Mouse (Mus musculus) stomach, embryonic 16.5 days (tissue): Measurements from ENCODE around the gene Ppp1r3c. TPM values are rescaled to one million over a fixed set of nuclear protein-coding genes. Genes with fewer than 3 reads are reported as not detected.

Experiments
- ATAC-seq: fragments of 200-750 bp; cut with Nextera tagmentation; 2 replicates; pipeline ENCODE4 v1.8.0; 2017; ENCODE audit warnings: moderate number of reproducible peaks, moderate TSS enrichment; ENCODE audit not compliant: insufficient read depth, low FRiP score
- H3K27ac ChIP-seq: fragments of 300-500 bp; sonication (generic); 2 replicates; pipeline ENCODE4 v1.5.1; 2014; ENCODE audit warnings: low read length
- H3K27me3 ChIP-seq: fragments of 300-500 bp; sonication (generic); 2 replicates; pipeline ENCODE4 v1.6.1; 2014; ENCODE audit warnings: low read length, control low read depth, mixed read lengths; ENCODE audit not compliant: control insufficient read depth, insufficient read depth
- H3K36me3 ChIP-seq: fragments of 300-500 bp; sonication (generic); 2 replicates; pipeline ENCODE4 v1.6.1; 2014; ENCODE audit warnings: low read length; ENCODE audit not compliant: control insufficient read depth, insufficient read depth
- H3K4me1 ChIP-seq: fragments of 300-500 bp; sonication (generic); 2 replicates; pipeline ENCODE4 v1.6.1; 2014; ENCODE audit warnings: low read length, control low read depth, mixed read lengths; ENCODE audit not compliant: control insufficient read depth, insufficient read depth
- H3K4me2 ChIP-seq: fragments of 300-500 bp; sonication (generic); 2 replicates; pipeline ENCODE4 v1.6.1; 2014; ENCODE audit warnings: low read depth, low read length, mixed read lengths
- H3K4me3 ChIP-seq: fragments of 300-500 bp; sonication (generic); replicated peaks from 2 replicates; pipeline ENCODE4 v1.5.1; 2014; ENCODE audit warnings: mild to moderate bottlenecking, low read length
- H3K9ac ChIP-seq: fragments of 300-500 bp; sonication (generic); 2 replicates; pipeline ENCODE4 v1.6.1; 2014; ENCODE audit warnings: low read length
- H3K9me3 ChIP-seq: fragments of 300-500 bp; sonication (generic); replicated peaks from 2 replicates; pipeline ENCODE4 v1.6.1; 2016; ENCODE audit warnings: low read length, control low read depth; ENCODE audit not compliant: control insufficient read depth
- WGBS: fragments of 180-500 bp; shearing (Covaris S2); extraction: QIAGEN DNeasy Blood & Tissue Kit; methylation state at CpG from one replicate; pipeline ENCODE4 v1.1.7; 2014; 5-methylcytosine and 5-hydroxymethylcytosine counted together
- polyA plus RNA-seq: library from polyadenylated mRNA; unstranded; fragments of >200 nt; fragmentation: Nextera tagmentation; extraction: Ambion mirVana; gene quantifications from 2 replicates; pipeline ENCODE4 v1.2.1, GENCODE M21; 2015

Ppp1r3c gene
- polyA plus RNA-seq, 1 experiment from 2014 or later = 29.0 TPM

GRCm38 (mm10) chr19:36705286-36706146 is 30.9 kb downstream of the Ppp1r3c start:
- Histone ChIP-seq H3K27me3 (no peaks in the 10 kb centered on the region), H3K36me3 (no peaks in the 10 kb centered on the region), H3K4me3 (no peak overlapping the region), H3K9me3 (no peaks in the 10 kb centered on the region; the same call in 1 of the 2 replicates), H3K9ac (no peak overlapping the region), H3K27ac (peak overlapping the region; percentile 79), H3K4me2 (peak overlapping the region; percentile 20; the same call in 1 of the 2 replicates), H3K4me1 (peaks cover 33% of the 10 kb centered on the region)
- peak; percentile 65; the same call in 1 of the 2 replicates for ATAC-seq
- 50% methylated on average over 17 of the region's 17 CpGs for WGBS

DNA sequence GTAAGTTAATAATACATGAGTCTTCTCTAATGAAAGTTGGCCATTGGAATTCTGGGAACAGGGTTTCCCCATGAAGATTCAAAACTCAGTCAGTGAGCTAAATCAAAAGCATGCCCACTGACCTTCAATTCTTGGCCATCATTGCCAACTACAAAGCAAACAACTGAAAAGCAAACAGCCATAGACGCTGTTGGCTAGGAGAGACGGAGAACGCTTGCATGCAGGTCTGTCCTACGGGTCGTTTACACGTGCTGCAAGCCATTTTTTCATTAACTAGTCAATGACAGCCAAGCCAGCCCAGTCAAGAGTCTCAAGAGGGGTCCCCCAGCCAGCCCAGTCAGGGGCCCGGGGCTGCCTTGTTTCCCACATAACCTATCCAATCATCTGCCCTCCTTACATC is 31.7 kb downstream of the Ppp1r3c start:
- ATAC-seq = no peak
- H3K4me1 ChIP-seq = peaks cover 33% of the 10 kb centered on the region
- no peak overlapping the region for H3K4me3 ChIP-seq
- no peaks in the 10 kb centered on the region for H3K27me3 ChIP-seq
- H3K27ac ChIP-seq = peak overlapping the region; percentile 79
- no peaks in the 10 kb centered on the region for H3K36me3 ChIP-seq
- H3K9me3 ChIP-seq = no peaks in the 10 kb centered on the region; the same call in 1 of the 2 replicates
- WGBS = 58% methylated on average over 7 of the region's 7 CpGs
- H3K9ac ChIP-seq = no peak overlapping the region
- H3K4me2 ChIP-seq = peak overlapping the region; percentile 13; the same call in 1 of the 2 replicates

DNA sequence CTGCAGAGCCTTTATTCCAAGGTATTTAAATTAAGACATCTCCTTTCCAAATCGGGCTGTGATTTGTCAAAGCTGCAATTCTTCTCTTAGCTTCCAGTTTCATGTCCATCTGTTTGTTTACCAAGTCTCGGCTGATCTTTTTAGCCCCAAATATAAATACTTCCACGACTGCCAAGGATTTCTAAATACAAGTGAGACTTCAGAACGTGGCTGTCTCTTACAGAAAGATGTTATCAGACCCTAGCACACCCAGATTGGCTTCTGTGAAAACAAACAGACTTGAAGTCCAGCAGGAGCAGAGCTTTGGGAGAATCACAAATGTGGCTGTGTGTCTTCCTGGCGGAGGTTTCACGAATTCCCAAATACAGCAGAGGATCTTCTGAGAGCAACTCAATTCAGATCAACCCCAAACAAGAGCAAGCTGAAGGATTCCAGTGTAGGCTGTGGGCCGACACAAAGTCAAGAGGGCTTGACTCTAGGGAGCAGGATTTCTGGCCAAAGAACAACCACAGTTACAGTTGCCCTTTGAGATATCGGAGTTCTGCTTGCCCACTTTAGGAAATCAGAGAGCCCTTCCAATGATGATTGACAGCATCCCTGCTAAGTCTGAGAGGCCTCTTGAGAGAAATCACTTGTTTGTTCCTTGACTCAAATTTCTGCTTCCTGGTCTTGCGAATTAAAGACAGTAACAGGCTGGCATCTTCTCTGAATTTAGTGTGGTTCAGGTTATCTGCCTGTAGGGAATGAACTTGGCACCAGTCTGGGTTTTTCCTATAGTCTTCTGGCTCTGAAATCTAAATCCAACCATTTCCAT is 34.4 kb downstream of the Ppp1r3c start:
- no peaks in the 10 kb centered on the region for H3K27me3 ChIP-seq
- H3K9me3 ChIP-seq = 0 out of 2 replicates have a peak, but pooled peaks cover 4% of the 10 kb centered on the region
- H3K4me2 ChIP-seq = no peak overlapping the region
- no peak overlapping the region for H3K4me3 ChIP-seq
- H3K9ac ChIP-seq = 0 out of 2 replicates have a peak overlapping the region, but pooled peaks have one; percentile 7
- no peak for ATAC-seq
- H3K4me1 ChIP-seq = peaks cover 39% of the 10 kb centered on the region
- H3K36me3 ChIP-seq = no peaks in the 10 kb centered on the region
- H3K27ac ChIP-seq = peak overlapping the region; percentile 82
- 26% methylated on average over 9 of the region's 9 CpGs for WGBS

DNA sequence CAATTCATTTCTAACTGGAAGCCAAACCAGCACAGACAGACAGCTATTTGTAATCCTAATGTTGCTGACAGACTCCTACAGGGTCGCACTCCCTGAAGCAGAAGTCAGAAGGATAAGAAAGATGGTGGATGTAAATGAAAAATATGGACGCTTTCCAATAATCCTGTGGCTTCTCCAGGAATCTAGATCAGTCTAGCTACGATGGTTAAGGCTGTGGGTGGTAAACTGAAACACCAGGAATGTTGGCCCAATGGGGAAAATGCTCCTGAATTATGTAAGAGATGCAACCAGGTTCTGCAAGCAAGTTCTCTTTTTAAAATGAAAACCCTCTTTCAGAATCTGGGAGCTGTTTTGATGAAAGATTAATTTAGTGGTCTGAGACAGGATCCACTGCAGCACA is 35.1 kb downstream of the Ppp1r3c start:
- Histone ChIP-seq H3K9ac (no peak overlapping the region), H3K4me1 (peaks cover 44% of the 10 kb centered on the region)
- no peak for ATAC-seq

DNA sequence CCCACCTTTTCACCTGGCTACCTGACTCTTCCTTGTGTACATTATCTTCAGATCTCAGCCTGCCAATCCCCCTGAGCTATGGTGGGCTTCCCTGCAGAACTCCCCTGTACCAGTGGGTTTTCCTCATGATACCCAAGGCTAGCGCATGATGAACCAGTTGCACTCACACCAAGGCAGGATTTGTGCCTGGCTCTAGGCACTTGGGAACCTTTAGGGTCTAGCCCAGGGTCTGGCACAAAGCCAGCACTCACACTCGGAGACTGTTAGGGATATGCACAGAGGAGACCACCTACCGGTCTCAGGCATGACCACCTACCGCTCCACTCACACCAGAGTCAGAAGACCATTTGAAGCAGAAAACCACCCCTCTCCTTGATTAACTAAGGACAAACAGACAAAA is 35.5 kb downstream of the Ppp1r3c start:
- H3K27me3 ChIP-seq = no peaks in the 10 kb centered on the region
- no peak overlapping the region for H3K4me2 ChIP-seq
- no peak for ATAC-seq
- no peak overlapping the region for H3K9ac ChIP-seq
- 0 out of 2 replicates have a peak, but pooled peaks cover 4% of the 10 kb centered on the region for H3K9me3 ChIP-seq
- H3K27ac ChIP-seq = peak overlapping the region; percentile 82
- H3K4me3 ChIP-seq = no peak overlapping the region
- 65% methylated on average over 4 of the region's 4 CpGs for WGBS
- no peaks in the 10 kb centered on the region for H3K36me3 ChIP-seq
- peaks cover 40% of the 10 kb centered on the region for H3K4me1 ChIP-seq

More for the DNA sequence above, 35.1 kb downstream of the Ppp1r3c start:
- H3K36me3 ChIP-seq = no peaks in the 10 kb centered on the region
- WGBS = 43% methylated on average over 3 of the region's 3 CpGs
- H3K27ac ChIP-seq = peak overlapping the region; percentile 82
- H3K9me3 ChIP-seq = 0 out of 2 replicates have a peak, but pooled peaks cover 4% of the 10 kb centered on the region
- no peak overlapping the region for H3K4me2 ChIP-seq
- no peaks in the 10 kb centered on the region for H3K27me3 ChIP-seq
- no peak overlapping the region for H3K4me3 ChIP-seq

GRCm38 (mm10) chr19:36699151-36699550 is 37.3 kb downstream of the Ppp1r3c start:
- H3K9ac ChIP-seq = no peak overlapping the region
- peaks cover 31% of the 10 kb centered on the region for H3K4me1 ChIP-seq
- no peak for ATAC-seq
- no peak overlapping the region for H3K4me3 ChIP-seq
- H3K27me3 ChIP-seq = no peaks in the 10 kb centered on the region
- no peak overlapping the region for H3K27ac ChIP-seq
- 0 out of 2 replicates have a peak, but pooled peaks cover 4% of the 10 kb centered on the region for H3K9me3 ChIP-seq
- 80% methylated on average over 1 of the region's 1 CpGs for WGBS
- H3K36me3 ChIP-seq = no peaks in the 10 kb centered on the region
- no peak overlapping the region for H3K4me2 ChIP-seq

DNA sequence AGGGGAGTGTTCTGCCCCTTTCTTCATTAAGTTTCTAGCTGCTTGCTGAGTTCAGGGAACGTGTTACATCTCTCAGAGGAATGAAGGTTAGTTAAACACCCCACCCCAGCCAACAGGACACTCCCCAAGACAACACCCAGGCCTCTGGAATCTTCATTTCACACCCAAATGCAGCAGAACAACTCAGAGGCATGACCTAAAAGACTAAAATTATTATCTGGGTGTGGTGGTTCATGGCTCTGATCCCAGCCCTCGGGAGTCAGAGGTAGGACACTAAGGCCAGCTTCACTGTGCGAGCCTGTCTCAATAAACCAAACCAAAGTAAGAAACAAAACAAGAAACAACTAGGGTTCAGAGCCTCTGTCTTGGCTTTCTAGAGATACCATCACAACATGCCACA is 38.3 kb downstream of the Ppp1r3c start:
- 53% methylated on average over 3 of the region's 3 CpGs for WGBS
- peaks cover 31% of the 10 kb centered on the region for H3K4me1 ChIP-seq

DNA sequence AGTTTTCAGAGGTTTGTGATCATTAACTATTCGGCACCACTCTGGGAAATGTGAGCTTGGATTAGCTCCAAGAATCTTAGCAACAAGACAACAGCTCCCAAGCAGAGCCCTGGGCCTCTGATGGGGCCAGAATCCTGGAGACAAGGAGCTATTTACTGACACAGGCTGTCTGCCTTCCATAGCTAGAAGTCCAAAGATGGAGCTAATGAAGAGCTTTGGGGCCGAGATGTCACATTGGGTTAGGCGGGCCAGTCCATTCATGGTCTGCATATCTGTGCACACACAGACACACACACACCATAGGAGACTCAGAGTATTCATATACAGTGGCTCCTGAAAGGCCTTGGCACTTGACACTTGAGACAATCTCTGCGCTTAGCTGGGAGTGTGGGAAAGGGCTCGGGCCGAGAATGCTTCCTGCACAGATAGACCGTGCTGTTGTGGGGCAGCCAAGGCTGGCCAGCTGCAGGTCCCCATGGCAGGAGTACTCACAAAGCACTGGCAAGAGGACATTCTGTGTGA is 39.8 kb downstream of the Ppp1r3c start:
- H3K4me1 ChIP-seq = peaks cover 22% of the 10 kb centered on the region
- ATAC-seq = peak; percentile 49; the same call in 1 of the 2 replicates
- no peaks in the 10 kb centered on the region for H3K36me3 ChIP-seq
- no peaks in the 10 kb centered on the region for H3K27me3 ChIP-seq
- H3K9me3 ChIP-seq = 0 out of 2 replicates have a peak, but pooled peaks cover 4% of the 10 kb centered on the region
- H3K4me3 ChIP-seq = no peak overlapping the region
- no peak overlapping the region for H3K4me2 ChIP-seq
- H3K9ac ChIP-seq = peak overlapping the region; percentile 43; the same call in 1 of the 2 replicates
- peak overlapping the region; percentile 83 for H3K27ac ChIP-seq
- 50% methylated on average over 7 of the region's 7 CpGs for WGBS

More for the DNA sequence above, 38.3 kb downstream of the Ppp1r3c start:
- 0 out of 2 replicates have a peak, but pooled peaks cover 4% of the 10 kb centered on the region for H3K9me3 ChIP-seq
- no peak overlapping the region for H3K9ac ChIP-seq
- H3K36me3 ChIP-seq = no peaks in the 10 kb centered on the region
- no peak overlapping the region for H3K4me3 ChIP-seq
- no peak overlapping the region for H3K27ac ChIP-seq
- ATAC-seq = no peak
- H3K27me3 ChIP-seq = no peaks in the 10 kb centered on the region
- H3K4me2 ChIP-seq = no peak overlapping the region
